Mouse (Mus musculus) bone marrow macrophage, adult 2 months (primary cell): ENCODE measurements around the gene Dnah2. TPM values are rescaled to one million over a fixed set of nuclear protein-coding genes. Genes with fewer than 3 reads are reported as not detected.

Experiments used
- H3K27ac ChIP-seq: 2 replicates; pipeline ENCODE4 v1.5.1; 2012; ENCODE audit warnings: low read depth, low read length; ENCODE audit not compliant: insufficient read depth
- H3K4me1 ChIP-seq: 2 replicates; pipeline ENCODE4 v1.6.1; 2012; ENCODE audit warnings: low read length; ENCODE audit not compliant: control insufficient read depth, insufficient read depth
- H3K4me3 ChIP-seq: 2 replicates; pipeline ENCODE4 v1.5.1; 2012; ENCODE audit warnings: mild to moderate bottlenecking, low read length, moderate library complexity; ENCODE audit not compliant: insufficient read depth
- CTCF ChIP-seq: IDR thresholded peaks from 2 replicates; pipeline ENCODE4 v1.5.1; 2012; ENCODE audit warnings: low read depth, mild to moderate bottlenecking, low read length, moderate library complexity
- POLR2A ChIP-seq: IDR thresholded peaks from 2 replicates; pipeline ENCODE4 v1.6.1; 2012; ENCODE audit warnings: mild to moderate bottlenecking, low read depth, low read length, borderline replicate concordance
- polyA plus RNA-seq: library from polyadenylated mRNA; stranded (reverse); fragments of >200 nt; gene quantifications from 2 replicates; pipeline ENCODE4 v1.2.4, GENCODE M21; 2012; ENCODE audit not compliant: missing spikeins, insufficient read depth, insufficient read length

The Dnah2 gene
- 0.72 and 0.76 TPM in 2 replicates for polyA plus RNA-seq

DNA sequence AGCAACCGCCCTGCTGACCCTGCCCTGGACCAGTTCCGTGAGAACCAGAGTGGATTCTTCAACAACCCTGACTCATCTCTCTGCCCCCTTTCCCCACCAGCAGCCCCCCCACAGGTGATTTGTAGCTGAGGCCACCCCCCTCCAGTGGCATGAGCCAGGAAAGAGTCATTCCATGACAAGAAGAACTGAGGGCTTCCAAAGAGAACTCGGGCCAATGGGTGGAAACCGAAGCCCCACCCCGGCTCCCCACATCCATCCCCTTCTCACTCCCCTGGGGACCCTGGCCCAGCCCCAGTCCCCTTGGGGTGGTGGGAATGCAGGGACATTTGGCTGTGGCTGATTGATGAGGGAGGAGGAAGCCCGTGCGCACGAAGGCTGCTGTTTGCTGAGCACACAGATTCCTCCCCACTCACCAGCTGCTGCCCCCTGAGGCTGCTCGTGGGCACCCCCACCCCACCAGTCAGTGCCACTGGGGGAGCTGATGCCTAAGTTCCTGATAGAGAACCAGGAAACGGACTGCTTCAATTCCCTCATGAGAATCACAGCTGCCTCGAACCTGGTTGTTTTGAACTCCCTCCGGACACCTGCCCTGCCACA lies at the start of gene Dnah2:
TSS of gene Dnah2 (minus strand) at position 51 of the 597 bp plus-strand sequence.
- Histone ChIP-seq H3K4me1 (peaks cover 11% of the 10 kb centered on the region), H3K27ac (no peak within 1 kb of the TSS), H3K4me3 (no peak within 1 kb of the TSS)
- no peak for TF ChIP-seq POLR2A
- TF ChIP-seq CTCF, result no peak

- TF ChIP-seq POLR2A, result no peak
- TF ChIP-seq CTCF, result no peak
- H3K4me3 ChIP-seq, result no peak overlapping the region
- peaks cover 7% of the 10 kb centered on the region for H3K4me1 ChIP-seq
- H3K27ac ChIP-seq, result no peak overlapping the region
These were observed 45.9 kb upstream of the Dnah2 start for GRCm38 (mm10) chr11:69594853-69595252.

DNA sequence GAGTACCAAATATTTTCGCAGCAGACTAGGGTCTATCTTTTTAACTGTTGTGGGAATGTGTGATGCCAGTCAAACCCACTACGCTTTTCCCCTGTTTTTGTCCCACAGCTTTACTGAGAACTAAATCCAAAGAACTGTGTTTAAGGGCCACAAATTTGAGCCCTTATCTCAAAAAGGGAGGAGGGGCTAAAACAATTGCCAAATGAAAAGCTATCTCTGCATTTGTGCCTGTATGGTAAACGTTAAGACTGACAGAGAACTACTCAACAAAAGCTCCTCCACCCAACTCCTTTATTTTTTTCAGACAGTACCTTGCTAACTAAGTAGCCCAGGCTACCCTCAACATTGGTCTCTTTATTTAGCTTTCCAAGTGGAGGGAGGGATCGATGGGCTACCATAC lies 43.9 kb upstream of the Dnah2 start:
- TF ChIP-seq POLR2A (no peak), CTCF (no peak)
- no peak overlapping the region for H3K4me3 ChIP-seq
- H3K27ac ChIP-seq, result no peak overlapping the region
- peaks cover 7% of the 10 kb centered on the region for H3K4me1 ChIP-seq

- Histone ChIP-seq H3K4me3 (no peak overlapping the region), H3K27ac (no peak overlapping the region), H3K4me1 (peaks cover 7% of the 10 kb centered on the region)
- no peak for TF ChIP-seq POLR2A
- no peak for TF ChIP-seq CTCF
These were observed 43.2 kb upstream of the Dnah2 start for GRCm38 (mm10) chr11:69591899-69592637.

GRCm38 (mm10) chr11:69591424-69591823 lies 42.5 kb upstream of the Dnah2 start:
- H3K4me1 ChIP-seq, result peaks cover 12% of the 10 kb centered on the region
- TF ChIP-seq POLR2A (no peak), CTCF (no peak)
- no peak overlapping the region for H3K27ac ChIP-seq
- H3K4me3 ChIP-seq, result no peak overlapping the region

DNA sequence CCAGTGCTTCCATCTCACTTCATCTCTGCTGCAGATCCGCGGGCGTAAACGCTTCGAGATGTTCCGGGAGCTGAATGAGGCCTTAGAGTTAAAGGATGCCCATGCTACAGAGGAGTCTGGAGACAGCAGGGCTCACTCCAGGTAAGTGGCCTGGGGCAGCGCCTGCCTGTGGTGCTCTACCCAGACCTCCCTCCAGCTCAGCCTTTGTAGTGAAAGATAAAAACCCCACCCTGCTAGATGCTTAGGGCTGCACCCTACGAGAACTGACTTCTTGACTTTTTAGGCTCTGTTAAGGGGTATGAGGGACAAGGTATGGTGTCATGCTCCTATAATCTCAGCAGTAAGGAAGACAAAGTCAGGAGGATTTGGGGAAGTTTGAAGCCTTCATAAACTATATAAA lies 41.7 kb upstream of the Dnah2 start:
- H3K4me1 ChIP-seq, result peaks cover 16% of the 10 kb centered on the region
- H3K4me3 ChIP-seq, result no peak overlapping the region
- H3K27ac ChIP-seq, result no peak overlapping the region
- TF ChIP-seq POLR2A, result no peak
- no peak for TF ChIP-seq CTCF

- Histone ChIP-seq H3K4me3 (no peak overlapping the region), H3K27ac (no peak overlapping the region), H3K4me1 (peaks cover 23% of the 10 kb centered on the region)
- TF ChIP-seq CTCF (no peak), POLR2A (no peak)
These were observed 40.4 kb upstream of the Dnah2 start for GRCm38 (mm10) chr11:69589207-69589834.

- TF ChIP-seq CTCF (no peak), POLR2A (no peak)
- Histone ChIP-seq H3K4me3 (no peak overlapping the region), H3K27ac (0 out of 2 replicates have a peak overlapping the region, but pooled peaks have one; percentile 5), H3K4me1 (peaks cover 39% of the 10 kb centered on the region)
These were observed 36.9 kb upstream of the Dnah2 start for GRCm38 (mm10) chr11:69585718-69586325.

GRCm38 (mm10) chr11:69584937-69585336 lies 36.0 kb upstream of the Dnah2 start:
- Histone ChIP-seq H3K4me1 (peaks cover 39% of the 10 kb centered on the region), H3K27ac (no peak overlapping the region), H3K4me3 (no peak overlapping the region)
- TF ChIP-seq CTCF, result no peak
- no peak for TF ChIP-seq POLR2A
